Comparison of ENCODE assay signal across 27 mouse cellular contexts in genomic region chr3:68356516-68356915, GRCm38 (mm10).
"Had no signal": no experiment of that assay in that cellular context is flagged by ENCODE, and none has a peak within 500 bp of the region (broad histone marks: within the 10 kb centered on the region; RNA-seq: fewer than 3 reads in every experiment).

No protein-coding gene starts in this region.

- DNase-seq: gastrocnemius, adult 2 months; gastrocnemius, postnatal 10 days; gastrocnemius, postnatal 25 days; heart, adult 18-20 months; heart, postnatal 10 days; heart, postnatal 4 days; kidney, adult 18-20 months; kidney, adult 8-10 months; kidney, postnatal 10 days; kidney, postnatal 25 days; kidney, postnatal 4 days; liver; liver, embryonic 13.5 days had no signal

- H3K4me1 ChIP-seq: heart, embryonic 10.5 days; heart, embryonic 12.5 days; hindbrain, embryonic 12.5 days; intestine, embryonic 15.5 days; liver, embryonic 13.5 days; liver, embryonic 15.5 days had no signal

- H3K27me3 ChIP-seq: heart, embryonic 12.5 days; hindbrain, embryonic 12.5 days; intestine, embryonic 15.5 days; liver, embryonic 13.5 days; liver, embryonic 15.5 days had no signal

- H3K9me3 ChIP-seq: heart, embryonic 10.5 days; hindbrain, embryonic 12.5 days; intestine, embryonic 15.5 days; liver, embryonic 13.5 days; liver, embryonic 15.5 days had no signal

- H3K36me3 ChIP-seq: heart, embryonic 10.5 days; heart, embryonic 12.5 days; hindbrain, embryonic 10.5 days; hindbrain, embryonic 12.5 days; intestine, embryonic 15.5 days; limb, embryonic 10.5 days; limb, embryonic 12.5 days; liver, embryonic 13.5 days; liver, embryonic 15.5 days had no signal

- H3K4me2 ChIP-seq: heart, embryonic 12.5 days; hindbrain, embryonic 12.5 days; hindbrain, embryonic 14.5 days; intestine, embryonic 15.5 days; limb, embryonic 12.5 days; liver, embryonic 11.5 days; liver, embryonic 13.5 days; liver, embryonic 15.5 days had no signal

- ATAC-seq: hindbrain, embryonic 16.5 days; inflammation-experienced regulatory T-cells, adult 6 months; intestine, embryonic 15.5 days; intestine, postnatal 0 days had no signal

- H3K27ac ChIP-seq: gastrocnemius, adult 2 months; heart, embryonic 10.5 days; hindbrain, embryonic 10.5 days; hindbrain, embryonic 12.5 days; hindbrain, embryonic 14.5 days; intestine, embryonic 15.5 days; left cerebral cortex, adult 2 months; limb, embryonic 10.5 days; limb, embryonic 12.5 days; liver, embryonic 13.5 days; liver, embryonic 15.5 days had no signal

- H3K9ac ChIP-seq: heart, embryonic 12.5 days; hindbrain, embryonic 12.5 days; hindbrain, embryonic 14.5 days; intestine, embryonic 15.5 days; limb, embryonic 12.5 days; liver, embryonic 13.5 days; liver, embryonic 15.5 days had no signal

- H3K4me3 ChIP-seq: gastrocnemius, adult 2 months; heart, embryonic 10.5 days; heart, embryonic 12.5 days; hindbrain, embryonic 10.5 days; hindbrain, embryonic 12.5 days; intestine, embryonic 15.5 days; left cerebral cortex, adult 2 months; limb, embryonic 10.5 days; limb, embryonic 12.5 days; liver, embryonic 13.5 days; liver, embryonic 15.5 days had no signal
